Mouse (Mus musculus) kidney, postnatal 4 days (tissue): ENCODE data around the gene Zfp386.

Experiments
- DNase-seq, 2 experiments: peaks; one replicate each; pipeline ENCODE4 v3.0.0; 2021; ENCODE audit warnings: mixed read lengths in 2 of 2

Gene Zfp386

GRCm38 (mm10) chr12:116094765-116095555, 47.4 kb downstream of the Zfp386 start:
- no peak for DNase-seq

DNA sequence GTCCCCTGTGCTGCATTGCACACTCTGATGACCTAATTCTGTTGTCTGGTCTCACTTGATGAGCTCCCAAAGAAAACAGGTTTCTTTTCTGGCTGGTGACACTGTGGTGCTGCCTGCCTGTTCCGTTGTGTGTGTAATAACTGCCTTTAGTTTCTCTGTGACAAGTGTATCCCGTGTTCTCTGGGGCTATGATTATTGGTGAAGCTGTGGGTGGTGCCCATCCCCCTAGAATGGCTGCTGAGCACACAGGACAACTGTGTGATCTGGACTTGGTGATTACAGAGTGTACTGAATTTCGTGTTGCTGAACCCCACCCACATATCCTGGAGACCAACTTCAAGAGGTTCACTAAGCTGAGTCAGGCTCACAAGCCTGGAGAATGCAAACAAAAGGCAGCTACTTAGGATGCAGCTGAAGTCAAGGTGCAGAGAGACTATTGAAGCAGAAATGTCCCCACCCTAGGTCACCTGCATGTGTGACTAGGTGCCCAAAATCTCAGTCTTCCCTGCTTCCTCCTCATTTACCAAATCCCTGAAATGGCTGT, 48.9 kb downstream of the Zfp386 start:
- DNase-seq: no peak

DNA sequence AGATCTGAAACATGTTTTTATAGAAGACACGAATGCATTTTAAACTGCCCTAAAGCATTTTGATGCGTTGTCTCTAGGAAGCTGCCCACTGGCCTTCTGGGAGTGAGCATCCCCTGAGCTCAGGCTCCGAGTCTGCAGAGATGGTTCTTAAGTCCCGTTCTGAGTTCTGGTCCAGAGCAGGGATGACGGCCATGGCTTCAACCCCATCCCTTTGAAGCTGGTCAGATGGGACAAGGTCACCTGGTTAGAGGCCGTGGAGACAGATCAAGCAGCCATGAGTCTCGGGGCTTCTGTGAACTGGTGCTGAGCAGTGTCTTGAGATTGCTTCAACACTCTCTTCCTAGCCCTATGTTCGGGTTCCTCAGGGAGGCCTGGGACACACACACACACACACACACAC, 49.6 kb downstream of the Zfp386 start:
- DNase-seq: no peak

- DNase-seq: no peak
Measured at GRCm38 (mm10) chr12:116101945-116102344, 54.4 kb downstream of the Zfp386 start.

- no peak for DNase-seq
Measured at GRCm38 (mm10) chr12:116109451-116110353, 62.2 kb downstream of the Zfp386 start.

GRCm38 (mm10) chr12:116111007-116111694, 63.6 kb downstream of the Zfp386 start:
- no peak for DNase-seq
